Mouse (Mus musculus) 416B (cell line): ENCODE results near the gene Fam168a.

Experiments used
- DNase-seq: peaks from one replicate; pipeline ENCODE4 v3.0.0; 2011; ENCODE audit warnings: low read depth

Fam168a gene

GRCm38 (mm10) chr7:100868551-100868950 lies 162.1 kb downstream of the Fam168a start:
- peak; percentile 80 for DNase-seq

GRCm38 (mm10) chr7:100869877-100870629 lies 163.6 kb downstream of the Fam168a start:
- no peak for DNase-seq

GRCm38 (mm10) chr7:100871355-100871754 lies 164.9 kb downstream of the Fam168a start:
- DNase-seq: peak; percentile 18

- no peak for DNase-seq
Observed at GRCm38 (mm10) chr7:100871892-100872291, 165.5 kb downstream of the Fam168a start.

DNA sequence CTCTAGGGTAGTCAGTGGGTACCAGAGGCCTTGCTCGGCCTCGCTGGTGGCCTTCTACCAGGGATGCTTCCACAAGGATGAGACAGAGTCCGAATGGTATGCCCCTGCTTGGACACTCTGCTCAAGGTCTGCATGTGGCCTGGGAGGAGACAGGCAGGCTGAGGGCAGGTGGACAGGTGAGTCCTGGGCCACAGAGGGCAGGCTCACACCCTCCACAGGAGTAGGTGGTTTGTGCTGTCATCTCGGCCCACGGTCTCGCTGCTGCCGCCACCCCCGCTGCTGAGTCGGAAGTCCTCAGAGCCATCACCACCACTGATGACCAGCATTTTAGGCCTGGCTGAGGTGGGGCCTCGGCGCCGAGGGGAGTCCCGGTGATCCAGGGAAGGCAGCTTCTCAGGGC lies 166.8 kb downstream of the Fam168a start:
- DNase-seq: no peak

GRCm38 (mm10) chr7:100875822-100876221 lies 169.4 kb downstream of the Fam168a start:
- peak; percentile 17 for DNase-seq

GRCm38 (mm10) chr7:100876293-100876692 lies 169.9 kb downstream of the Fam168a start:
- DNase-seq: no peak

- DNase-seq: no peak
Observed at GRCm38 (mm10) chr7:100876771-100877170, 170.3 kb downstream of the Fam168a start.

DNA sequence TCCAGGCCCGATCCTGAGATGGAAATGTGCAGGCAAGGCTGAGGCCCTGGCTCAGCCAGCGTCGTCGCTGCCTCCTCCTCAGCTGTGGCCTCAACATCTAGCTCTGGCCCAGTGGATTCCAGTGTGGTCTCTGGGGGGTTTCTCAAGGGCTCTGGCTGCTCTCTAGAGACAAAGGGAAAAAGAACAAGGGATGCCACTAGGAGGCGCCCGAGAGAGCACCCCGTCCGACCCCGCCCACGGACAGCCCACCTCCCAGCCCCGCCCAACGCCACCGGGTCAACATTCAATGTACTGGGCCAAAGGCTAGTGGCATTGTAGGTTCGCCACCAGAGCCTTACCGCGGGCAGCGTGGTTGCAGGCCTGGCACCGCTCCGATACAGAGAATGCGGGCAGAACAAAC lies 173.2 kb downstream of the Fam168a start:
- peak; percentile 66 for DNase-seq

GRCm38 (mm10) chr7:100881531-100881930 lies 175.1 kb downstream of the Fam168a start:
- no peak for DNase-seq

GRCm38 (mm10) chr7:100881950-100882349 lies 175.5 kb downstream of the Fam168a start:
- DNase-seq: peak; percentile 25

- no peak for DNase-seq
Observed at GRCm38 (mm10) chr7:100884460-100884859, 178.0 kb downstream of the Fam168a start.

- DNase-seq: peak; percentile 73
Observed at GRCm38 (mm10) chr7:100886535-100886934, 180.1 kb downstream of the Fam168a start.
